Mouse (Mus musculus): ENCODE results near the gene Il6st. TPM values are rescaled to one million over a fixed set of nuclear protein-coding genes. Genes with fewer than 3 reads are reported as not detected.
"Not testable (repeated sequence)": the region's sequence is repeated elsewhere in the genome, so short reads cannot be mapped to it uniquely, and the experiment has no call there.

The Il6st gene
- total and polyA plus RNA-seq, 2 experiments from 2014 or later, result 14.9 to 32.1 TPM

DNA sequence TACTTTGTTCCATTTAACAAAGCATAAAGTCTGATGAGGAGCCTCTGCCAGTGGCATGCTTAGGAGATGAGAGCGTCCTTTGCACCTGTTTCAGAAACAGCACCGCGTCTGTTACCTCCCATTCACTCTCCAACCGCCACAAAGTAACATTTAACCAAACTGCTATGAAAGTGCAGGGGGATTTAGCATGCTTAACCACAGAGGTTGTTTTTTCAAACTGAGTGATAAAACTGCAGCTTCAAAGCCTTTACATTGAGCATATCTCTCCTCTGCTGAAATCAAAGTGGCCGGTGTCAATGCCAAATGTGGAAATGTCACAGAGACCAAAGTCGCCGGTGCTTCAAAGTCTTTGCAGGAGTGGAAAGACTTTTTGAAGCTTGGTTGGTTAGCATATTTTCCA is 39.2 kb upstream of the Il6st start:
- DNase-seq (no peak), ATAC-seq (no peak)
- Histone ChIP-seq H3K4me1 (ENCODE audit: insufficient read depth) (no peaks in the 10 kb centered on the region), H3K36me3 (ENCODE audit: insufficient read depth) (no peaks in the 10 kb centered on the region), H3K27ac (ENCODE audit: low read depth, low read length) (no peak overlapping the region), H3K9me3 (ENCODE audit: low read length) (no peaks in the 10 kb centered on the region), H3K4me2 (ENCODE audit: low read depth) (no peak overlapping the region), H3K4me3 (ENCODE audit: low read depth, low read length) (no peak overlapping the region), H3K9ac (no peak overlapping the region), H3K27me3 (ENCODE audit: insufficient read depth, low read length) (no peaks in the 10 kb centered on the region)
- 89% methylated on average over 7 of the region's 7 CpGs for WGBS
- no peak for TF ChIP-seq CTCF (IDR thresholded peaks at IDR 0.05; ENCODE audit: low read depth)

DNA sequence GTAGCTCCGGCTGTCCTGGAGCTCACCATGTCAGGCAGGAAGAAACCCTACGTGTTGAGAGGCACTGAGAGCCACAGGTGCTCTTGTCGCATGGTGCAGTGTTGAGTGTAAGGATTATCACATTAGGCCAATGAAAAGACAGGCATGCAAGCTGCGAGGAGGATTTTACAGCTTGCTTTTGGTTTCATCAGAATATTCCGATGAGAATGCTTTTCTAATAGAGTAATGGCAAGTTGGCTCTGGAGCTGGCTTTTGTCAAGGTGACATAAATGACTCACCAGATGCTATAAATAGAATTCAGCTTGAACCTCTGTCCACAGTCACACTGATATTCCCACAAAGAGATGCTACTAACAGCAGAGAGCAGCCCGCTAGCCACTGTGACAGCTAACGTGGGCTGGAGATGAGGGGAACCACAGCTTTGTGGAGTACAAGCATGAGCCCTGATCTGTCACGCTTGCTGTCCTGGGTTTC is 38.7 kb upstream of the Il6st start:
- Histone ChIP-seq H3K27me3 (ENCODE audit: insufficient read depth, low read length) (no peaks in the 10 kb centered on the region), H3K4me2 (ENCODE audit: low read depth) (no peak overlapping the region), H3K4me1 (ENCODE audit: insufficient read depth) (no peaks in the 10 kb centered on the region), H3K9ac (no peak overlapping the region), H3K36me3 (ENCODE audit: insufficient read depth) (no peaks in the 10 kb centered on the region), H3K27ac (ENCODE audit: low read depth, low read length) (no peak overlapping the region), H3K4me3 (ENCODE audit: low read depth, low read length) (no peak overlapping the region), H3K9me3 (ENCODE audit: low read length) (no peaks in the 10 kb centered on the region)
- 72% methylated on average over 8 of the region's 8 CpGs for WGBS
- ATAC-seq, result no peak
- DNase-seq, result no peak
- no peak for TF ChIP-seq CTCF (IDR thresholded peaks at IDR 0.05; ENCODE audit: low read depth)

DNA sequence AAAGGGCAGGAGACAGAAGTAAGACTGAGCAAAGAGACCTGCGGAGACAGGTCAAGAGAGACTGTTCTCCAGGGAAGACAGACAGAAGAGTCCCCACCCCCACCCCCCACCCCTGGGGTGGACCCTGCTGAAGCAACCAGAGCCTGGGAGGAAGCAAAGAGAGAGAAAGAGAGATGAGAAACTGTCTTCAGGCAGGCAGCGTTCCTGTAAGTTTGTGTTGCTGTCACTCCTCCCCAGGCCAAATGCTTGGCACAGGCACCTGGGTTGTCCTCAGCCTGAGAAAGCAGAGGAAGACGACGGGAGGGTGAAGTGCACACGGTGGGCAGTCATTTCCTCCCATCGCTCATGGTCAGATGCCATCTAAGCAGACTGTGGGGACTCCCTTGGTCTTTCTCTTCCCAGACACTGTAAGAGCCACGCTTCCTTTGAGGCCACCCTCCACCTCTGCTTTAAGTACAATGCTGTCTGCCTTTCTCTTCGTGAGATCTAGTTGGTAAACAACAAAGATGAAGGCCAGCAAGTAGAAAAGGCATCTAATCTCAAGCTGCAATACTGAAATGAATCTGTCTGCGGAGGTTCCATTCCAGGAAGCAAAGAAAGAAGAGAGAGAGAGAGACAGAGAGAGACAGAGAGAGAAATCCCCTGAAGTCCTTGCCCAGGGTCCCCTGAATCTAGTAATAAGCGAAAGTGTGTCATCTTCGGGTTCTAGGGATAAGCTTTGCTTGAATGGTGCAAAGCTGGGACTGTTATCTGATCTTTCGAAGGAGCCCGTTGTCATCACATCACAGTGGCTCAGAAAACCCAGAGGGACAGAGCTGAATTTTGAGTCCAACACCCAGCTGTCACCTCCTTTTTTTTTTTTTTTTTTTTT is 37.4 kb upstream of the Il6st start:
- no peaks in the 10 kb centered on the region for H3K4me1 ChIP-seq (ENCODE audit: insufficient read depth)
- no peak overlapping the region for H3K4me2 ChIP-seq (ENCODE audit: low read depth)
- H3K27ac ChIP-seq (ENCODE audit: low read depth, low read length), result no peak overlapping the region
- TF ChIP-seq CTCF (IDR thresholded peaks at IDR 0.05; ENCODE audit: low read depth), result no peak
- H3K27me3 ChIP-seq (ENCODE audit: insufficient read depth, low read length), result no peaks in the 10 kb centered on the region
- DNase-seq, result no peak
- ATAC-seq, result no peak
- H3K4me3 ChIP-seq (ENCODE audit: low read depth, low read length), result no peak overlapping the region
- H3K36me3 ChIP-seq (ENCODE audit: insufficient read depth), result no peaks in the 10 kb centered on the region
- 79% methylated on average over 13 of the region's 13 CpGs for WGBS
- no peaks in the 10 kb centered on the region for H3K9me3 ChIP-seq (ENCODE audit: low read length)
- no peak overlapping the region for H3K9ac ChIP-seq

DNA sequence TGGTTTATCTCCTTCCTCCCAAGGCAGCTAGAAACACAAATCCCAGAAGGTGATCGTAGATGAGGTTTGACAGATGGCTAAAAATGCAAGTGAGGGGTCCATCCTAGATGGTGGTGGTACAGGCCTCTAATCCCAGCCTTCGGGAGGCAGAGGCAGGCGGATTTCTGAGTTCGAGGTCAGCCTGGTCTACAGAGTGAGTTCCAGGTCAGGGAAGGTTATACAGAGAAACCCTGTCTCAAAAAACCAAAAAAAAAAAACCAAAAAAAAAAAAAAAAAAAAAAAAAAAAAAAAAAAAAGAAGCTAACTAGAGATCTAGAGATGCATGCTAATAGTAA is 36.8 kb upstream of the Il6st start:
- H3K9ac ChIP-seq; H3K27ac ChIP-seq (ENCODE audit: low read depth, low read length); H3K9me3 ChIP-seq (ENCODE audit: low read length); H3K4me1 ChIP-seq (ENCODE audit: insufficient read depth); ATAC-seq; DNase-seq; H3K4me2 ChIP-seq (ENCODE audit: low read depth); H3K27me3 ChIP-seq (ENCODE audit: insufficient read depth, low read length); H3K4me3 ChIP-seq (ENCODE audit: low read depth, low read length); H3K36me3 ChIP-seq (ENCODE audit: insufficient read depth): not testable (repeated sequence)
- 94% methylated on average over 4 of the region's 4 CpGs for WGBS

DNA sequence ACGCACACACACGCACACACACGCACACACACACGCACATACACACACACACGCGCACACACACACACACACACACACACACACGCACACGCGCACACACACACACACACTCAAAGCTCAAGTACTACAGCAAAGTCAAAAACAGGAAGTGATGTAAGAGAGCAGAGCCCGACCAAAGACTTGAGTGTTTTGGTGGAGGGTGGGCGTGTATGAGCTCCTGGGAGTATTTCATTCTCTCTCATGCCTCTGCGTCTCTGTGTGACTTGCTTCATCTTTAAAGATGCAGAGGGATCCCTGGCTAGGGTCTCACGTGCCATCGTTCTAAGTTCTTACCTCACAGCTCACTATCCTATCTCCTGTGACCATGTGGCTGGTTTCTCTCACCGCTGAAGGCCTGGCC is 36.3 kb upstream of the Il6st start:
- no peak for ATAC-seq
- Histone ChIP-seq H3K36me3 (ENCODE audit: insufficient read depth) (no peaks in the 10 kb centered on the region), H3K9ac (no peak overlapping the region), H3K9me3 (ENCODE audit: low read length) (no peaks in the 10 kb centered on the region), H3K4me1 (ENCODE audit: insufficient read depth) (no peaks in the 10 kb centered on the region), H3K4me3 (ENCODE audit: low read depth, low read length) (no peak overlapping the region), H3K27me3 (ENCODE audit: insufficient read depth, low read length) (no peaks in the 10 kb centered on the region), H3K27ac (ENCODE audit: low read depth, low read length) (no peak overlapping the region), H3K4me2 (ENCODE audit: low read depth) (no peak overlapping the region)
- DNase-seq, result no peak
- WGBS, result 95% methylated on average over 14 of the region's 15 CpGs
- no peak for TF ChIP-seq CTCF (IDR thresholded peaks at IDR 0.05; ENCODE audit: low read depth)

DNA sequence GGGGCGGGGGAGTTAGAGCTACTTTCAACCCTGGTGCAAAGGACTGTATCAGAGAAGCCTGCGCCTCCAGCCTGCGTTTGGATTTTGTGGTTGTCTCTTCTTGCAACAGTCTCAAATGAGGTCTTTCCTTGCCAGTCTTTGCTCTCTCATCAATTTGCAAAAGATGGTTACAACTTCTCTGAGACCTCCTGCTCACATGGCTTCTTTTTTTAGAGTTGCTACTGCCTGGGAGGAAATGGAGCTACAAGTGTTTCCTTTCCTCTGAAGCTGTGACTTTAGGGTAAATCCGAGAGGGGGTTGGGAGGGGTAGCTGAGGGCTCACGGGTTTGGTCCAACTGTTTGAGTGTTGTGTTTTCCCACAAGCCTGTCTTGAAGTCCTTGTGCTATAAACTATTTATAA is 30.6 kb upstream of the Il6st start:
- Histone ChIP-seq H3K4me1 (ENCODE audit: insufficient read depth) (no peaks in the 10 kb centered on the region), H3K27ac (ENCODE audit: low read depth, low read length) (no peak overlapping the region), H3K9ac (no peak overlapping the region), H3K27me3 (ENCODE audit: insufficient read depth, low read length) (no peaks in the 10 kb centered on the region), H3K4me3 (ENCODE audit: low read depth, low read length) (no peak overlapping the region), H3K9me3 (ENCODE audit: low read length) (no peaks in the 10 kb centered on the region), H3K4me2 (ENCODE audit: low read depth) (no peak overlapping the region), H3K36me3 (ENCODE audit: insufficient read depth) (no peaks in the 10 kb centered on the region)
- ATAC-seq (no peak), DNase-seq (no peak)
- 69% methylated on average over 5 of the region's 5 CpGs for WGBS
- no peak for TF ChIP-seq CTCF (IDR thresholded peaks at IDR 0.05; ENCODE audit: low read depth)

DNA sequence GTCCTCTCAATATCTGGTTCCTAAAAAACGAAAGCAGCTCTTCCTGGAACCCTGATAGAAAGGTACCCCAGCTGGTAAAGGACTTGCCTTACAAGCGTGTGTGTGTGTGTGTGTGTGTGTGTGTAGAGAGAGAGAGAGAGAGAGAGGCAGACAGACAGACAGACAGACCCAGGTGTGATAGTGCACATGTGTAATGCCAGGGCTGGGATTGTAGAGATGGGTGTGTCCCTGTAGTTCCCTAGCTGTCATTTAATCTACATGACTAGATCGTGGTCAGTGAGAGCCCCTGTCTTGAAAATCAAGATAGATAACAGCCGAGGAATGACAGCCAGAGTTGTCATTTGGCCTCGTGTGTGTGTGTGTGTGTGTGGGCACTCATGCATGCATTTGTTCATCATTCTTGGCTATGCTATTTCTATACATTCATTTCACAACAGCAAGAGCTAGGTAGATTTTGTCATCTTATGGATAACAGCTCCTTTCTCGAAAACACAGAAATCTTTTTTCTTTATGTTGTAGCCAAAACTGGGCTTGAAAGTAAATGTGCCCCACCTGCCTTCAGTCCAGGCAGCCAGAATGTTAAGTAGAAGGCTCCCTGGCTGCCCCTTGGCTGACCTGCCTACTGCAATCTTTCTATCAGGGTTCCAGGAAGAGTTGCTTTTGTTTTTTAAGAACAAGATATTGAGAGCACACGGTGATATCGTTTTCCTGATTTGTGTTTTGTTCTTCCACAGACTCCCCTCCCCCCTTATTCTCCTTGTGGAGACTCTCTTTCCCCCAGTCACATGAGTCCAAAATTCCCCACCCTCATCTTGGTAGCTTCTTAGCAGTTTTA is 28.4 kb upstream of the Il6st start:
- no peaks in the 10 kb centered on the region for H3K36me3 ChIP-seq (ENCODE audit: insufficient read depth)
- H3K27ac ChIP-seq (ENCODE audit: low read depth, low read length), result no peak overlapping the region
- DNase-seq (no peak), ATAC-seq (no peak)
- no peak overlapping the region for H3K4me2 ChIP-seq (ENCODE audit: low read depth)
- TF ChIP-seq CTCF (IDR thresholded peaks at IDR 0.05; ENCODE audit: low read depth), result no peak
- H3K4me3 ChIP-seq (ENCODE audit: low read depth, low read length), result no peak overlapping the region
- no peaks in the 10 kb centered on the region for H3K4me1 ChIP-seq (ENCODE audit: insufficient read depth)
- 74% methylated on average over 8 of the region's 8 CpGs for WGBS
- no peaks in the 10 kb centered on the region for H3K9me3 ChIP-seq (ENCODE audit: low read length)
- H3K9ac ChIP-seq, result no peak overlapping the region
- no peaks in the 10 kb centered on the region for H3K27me3 ChIP-seq (ENCODE audit: insufficient read depth, low read length)
